Mouse (Mus musculus) liver, adult 2 months (tissue): ENCODE measurements around the gene Rab11fip3.

Experiments
- CTCF ChIP-seq: fragments of 200-500 bp; IDR thresholded peaks from 2 replicates; pipeline ENCODE4 v1.5.1; 2011; ENCODE audit warnings: low read depth, low read length, control low read depth
- POLR2A ChIP-seq: fragments of 200-500 bp; IDR thresholded peaks from 2 replicates; pipeline ENCODE4 v1.6.1; 2011; ENCODE audit warnings: low read length, control low read depth; ENCODE audit not compliant: insufficient read depth; ENCODE audit errors: extremely low read depth

- TF ChIP-seq POLR2A = no peak
- TF ChIP-seq CTCF = no peak
Measured at GRCm38 (mm10) chr17:26055164-26055563, 14.2 kb downstream of the Rab11fip3 start.
